Mouse (Mus musculus) C2C12 (cell line): Measurements from ENCODE around the gene Upp2.

ENCODE experiments used
- CEBPB ChIP-seq: IDR thresholded peaks from one replicate; pipeline ENCODE4 v1.6.1; 2011; ENCODE audit warnings: low read depth, mild to moderate bottlenecking, control low read depth, moderate library complexity
- CTCF ChIP-seq: IDR thresholded peaks from one replicate; pipeline ENCODE4 v1.5.1; 2011; ENCODE audit not compliant: control insufficient read depth, insufficient read depth, insufficient read length
- MAX ChIP-seq: IDR thresholded peaks from one replicate; pipeline ENCODE4 v1.6.1; 2011; ENCODE audit warnings: mild to moderate bottlenecking, control low read depth

DNA sequence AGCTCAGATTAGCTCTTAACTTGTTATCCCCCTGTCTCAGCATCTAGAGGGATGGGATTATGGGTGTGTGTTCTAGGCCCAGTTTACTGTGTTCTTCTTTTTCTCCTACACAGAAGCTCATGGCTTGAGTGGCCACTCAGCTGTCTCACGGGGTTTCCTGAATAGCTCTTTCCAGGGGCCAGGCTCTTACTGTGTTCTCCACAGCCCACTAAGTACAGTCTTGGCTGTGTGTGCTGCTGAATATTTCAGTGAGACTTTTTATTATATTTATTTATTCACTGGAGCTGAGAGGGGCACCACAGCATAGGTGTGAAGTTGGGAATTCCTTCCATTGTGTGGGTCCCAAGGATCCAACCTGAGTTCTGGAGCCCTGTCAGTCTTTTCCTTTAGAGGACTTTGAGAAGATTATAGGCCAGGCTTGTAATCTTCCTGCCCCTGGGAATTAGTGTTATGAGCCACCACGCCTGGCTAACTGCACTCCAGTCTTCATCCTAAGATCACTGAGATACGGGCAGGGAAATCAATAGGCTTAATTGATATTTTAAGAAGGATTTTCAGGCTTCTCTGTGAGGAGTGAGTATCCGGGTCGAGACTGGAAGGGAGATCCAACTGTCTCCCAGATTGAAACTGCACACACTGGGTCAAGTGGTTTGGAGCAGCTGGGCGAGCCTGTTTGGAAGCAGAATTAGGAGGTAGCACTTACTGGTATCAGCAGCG is 96.5 kb downstream of the Upp2 start:
- no peak for TF ChIP-seq CEBPB
- TF ChIP-seq CTCF, result no peak
- no peak for TF ChIP-seq MAX
